8 mouse cellular contexts compared by ENCODE assay signal in genomic region chr11:29130385-29131355, GRCm38 (mm10). TPM values are rescaled to one million over a fixed set of nuclear protein-coding genes. Genes with fewer than 3 reads are reported as not detected.
A peak's percentile ranks its signal among the peaks of the same experiment; 100 is the strongest.
DNase-seq lines count a peak whose midpoint lies in the region; ATAC-seq and TF ChIP-seq lines count a peak whose summit lies in the region.

Gene Pnpt1 (plus strand): TSS chr11:29130744.

- 9% methylated on average over 50 of the region's 50 CpGs for WGBS in hindbrain, embryonic 10.5 days
- WGBS in lung, postnatal 0 days: 4% methylated on average over 50 of the region's 50 CpGs

- peaks cover 21% of the 10 kb centered on the region for H3K36me3 ChIP-seq in hindbrain, embryonic 10.5 days
- H3K36me3 ChIP-seq in lung, postnatal 0 days (ENCODE audit: insufficient read depth, low read length): no peaks in the 10 kb centered on the region

- H3K4me2 ChIP-seq in lung, postnatal 0 days (replicated peaks; ENCODE audit: low read depth, low read length): peak within 1 kb of the TSS; percentile 81

- peak; percentile 98 for DNase-seq in MN1 (ENCODE audit: low spot score)
- DNase-seq in cerebellum, adult 9-10 months: peak; percentile 87
- DNase-seq in hindbrain, embryonic 10.5 days (ENCODE audit: low spot score): peak; percentile 92
- DNase-seq in layer of hippocampus, adult 9-11 months: peak; percentile 91
- DNase-seq in lung, postnatal 0 days (ENCODE audit: low spot score): peak; percentile 95
- peak; percentile 81 for DNase-seq in ovary, postnatal 14 days (ENCODE audit: low spot score)
- peak; percentile 89 for DNase-seq in thymus, postnatal 14 days

- peak within 1 kb of the TSS; percentile 88 for H3K4me3 ChIP-seq in hindbrain, embryonic 10.5 days
- peak within 1 kb of the TSS; percentile 85 for H3K4me3 ChIP-seq in lung, postnatal 0 days (ENCODE audit: low read depth, low read length)

- TF ChIP-seq CTCF in lung, postnatal 0 days (IDR thresholded peaks at IDR 0.05): no peak

- H3K27ac ChIP-seq in hindbrain, embryonic 10.5 days: peak within 1 kb of the TSS; percentile 94
- H3K27ac ChIP-seq in lung, postnatal 0 days (ENCODE audit: low read length): peak within 1 kb of the TSS; percentile 43

- no peaks in the 10 kb centered on the region for H3K9me3 ChIP-seq in hindbrain, embryonic 10.5 days
- H3K9me3 ChIP-seq in lung, postnatal 0 days (ENCODE audit: low read length): no peaks in the 10 kb centered on the region

- TF ChIP-seq EP300 in lung, postnatal 0 days (IDR thresholded peaks at IDR 0.05): no peak

- peak; percentile 100 for ATAC-seq in frontal cortex, adult (ENCODE audit: low TSS enrichment)
- ATAC-seq in lung, postnatal 0 days: peak; percentile 100

- peaks cover 8% of the 10 kb centered on the region; the same call in 1 of the 2 replicates for H3K4me1 ChIP-seq in hindbrain, embryonic 10.5 days (replicated peaks)
- H3K4me1 ChIP-seq in lung, postnatal 0 days (ENCODE audit: insufficient read depth, low read depth, low read length): no peaks in the 10 kb centered on the region

- peak within 1 kb of the TSS; percentile 80 for H3K9ac ChIP-seq in lung, postnatal 0 days (replicated peaks; ENCODE audit: low read depth)

- no peaks in the 10 kb centered on the region for H3K27me3 ChIP-seq in hindbrain, embryonic 10.5 days (ENCODE audit: insufficient read depth, poor library complexity, severe bottlenecking)
- no peaks in the 10 kb centered on the region for H3K27me3 ChIP-seq in lung, postnatal 0 days (replicated peaks; ENCODE audit: insufficient read depth, low read length)

RNA-seq across cellular contexts. Expression of gene Pnpt1, which starts in this region (rescaled TPM):
- polyA plus RNA-seq in hindbrain, embryonic 10.5 days (2016; fragmentation: Nextera tagmentation; extraction: Ambion mirVana): 27.5 and 39.0 TPM in 2 replicates
- polyA plus RNA-seq in lung, postnatal 0 days (2015; fragmentation: Nextera tagmentation; extraction: Ambion mirVana): 13.1 and 14.7 TPM in 2 replicates

Comparison
In these comparisons a context has a peak if more than half of its experiments do, and no peak if none do; other contexts are left out.
1. Peak in every context shown above with its lines: DNase-seq, ATAC-seq, H3K4me3 ChIP-seq and H3K27ac ChIP-seq.